Mouse (Mus musculus): Measurements from ENCODE around the gene Baiap2l1.

Gene Baiap2l1

GRCm38 (mm10) chr5:144283551-144284031 is 74.3 kb downstream of the Baiap2l1 start:
- DNase-seq: no peak

- no peak for DNase-seq
Observed at GRCm38 (mm10) chr5:144282470-144283260, 75.2 kb downstream of the Baiap2l1 start.

- DNase-seq: no peak
Observed at GRCm38 (mm10) chr5:144279926-144280325, 78.0 kb downstream of the Baiap2l1 start.

GRCm38 (mm10) chr5:144279081-144279541 is 78.8 kb downstream of the Baiap2l1 start:
- DNase-seq: no peak

GRCm38 (mm10) chr5:144278374-144278960 is 79.4 kb downstream of the Baiap2l1 start:
- no peak for DNase-seq

- DNase-seq: no peak
Observed at GRCm38 (mm10) chr5:144276898-144277630, 80.8 kb downstream of the Baiap2l1 start.

GRCm38 (mm10) chr5:144274904-144275303 is 83.0 kb downstream of the Baiap2l1 start:
- no peak for DNase-seq

GRCm38 (mm10) chr5:144271772-144272171 is 86.1 kb downstream of the Baiap2l1 start:
- DNase-seq: no peak

GRCm38 (mm10) chr5:144271118-144271517 is 86.8 kb downstream of the Baiap2l1 start:
- no peak for DNase-seq

GRCm38 (mm10) chr5:144270420-144270819 is 87.5 kb downstream of the Baiap2l1 start:
- DNase-seq: no peak

- DNase-seq: no peak
Observed at GRCm38 (mm10) chr5:144269926-144270325, 88.0 kb downstream of the Baiap2l1 start.

GRCm38 (mm10) chr5:144267535-144268241 is 90.2 kb downstream of the Baiap2l1 start:
- peak; percentile 67 for DNase-seq

- DNase-seq: no peak
Observed at GRCm38 (mm10) chr5:144263496-144263895, 94.4 kb downstream of the Baiap2l1 start.

DNA sequence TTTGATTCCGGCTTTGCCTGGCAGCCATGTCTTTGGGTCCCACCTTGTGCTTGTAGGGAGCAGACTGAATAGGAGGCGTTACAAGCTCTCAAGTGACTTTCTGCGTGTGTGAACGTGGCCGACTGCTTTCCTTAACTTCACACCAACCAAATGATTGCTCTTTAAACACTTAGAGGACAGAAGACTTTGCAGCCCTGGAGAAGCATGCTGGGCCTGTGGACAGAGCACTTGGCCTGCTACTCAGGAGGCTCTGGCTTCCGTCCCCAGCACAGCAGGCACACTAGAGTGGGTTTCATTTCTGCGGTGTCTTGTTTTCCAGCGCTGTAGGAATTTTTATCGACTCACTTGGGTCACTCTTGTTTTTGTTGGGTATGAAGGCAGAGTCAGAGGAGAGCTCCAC is 94.8 kb downstream of the Baiap2l1 start:
- no peak for DNase-seq

- DNase-seq: no peak
Observed at GRCm38 (mm10) chr5:144261829-144262228, 96.1 kb downstream of the Baiap2l1 start.

GRCm38 (mm10) chr5:144261309-144261708 is 96.6 kb downstream of the Baiap2l1 start:
- DNase-seq: peak; percentile 52

DNA sequence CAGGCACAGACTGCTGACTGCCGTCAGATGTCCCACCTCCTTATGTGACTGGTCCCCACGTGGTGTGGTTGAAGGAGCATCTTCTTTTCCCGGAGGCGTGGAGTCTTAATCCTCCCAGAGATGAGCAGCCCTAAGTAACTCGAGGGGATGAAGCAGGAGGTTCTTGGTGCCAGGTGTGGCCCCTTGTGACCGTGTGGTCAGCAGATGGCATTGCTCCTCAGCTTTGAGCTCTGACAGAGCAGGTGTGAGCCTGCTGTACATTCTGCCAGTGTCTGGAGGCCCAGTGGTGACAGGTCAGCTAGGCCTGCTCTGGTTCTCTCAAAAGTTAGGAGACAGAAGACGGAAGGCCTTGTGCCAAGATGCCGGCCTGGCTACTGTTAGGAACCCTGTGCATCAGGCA is 97.4 kb downstream of the Baiap2l1 start:
- no peak for DNase-seq

DNA sequence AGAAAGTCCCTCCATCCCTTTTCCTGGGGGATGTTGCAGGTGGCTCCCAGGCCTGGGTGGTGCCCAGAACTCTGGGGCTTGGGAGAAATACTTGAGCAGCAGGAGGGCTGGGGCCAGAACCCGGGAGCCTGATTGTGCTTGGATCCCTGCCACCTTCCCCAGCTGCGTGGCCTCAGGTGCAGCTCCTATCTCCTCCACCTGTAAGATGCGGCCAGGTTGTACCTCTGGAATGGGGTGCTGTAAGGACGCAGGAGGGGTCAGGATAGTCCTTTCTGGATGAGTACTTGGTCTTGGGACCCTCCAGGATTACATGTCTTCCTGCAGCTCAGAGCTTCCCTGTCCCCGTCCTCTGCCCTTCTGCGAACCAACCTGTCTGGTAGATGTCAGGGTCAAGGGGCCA is 98.7 kb downstream of the Baiap2l1 start:
- DNase-seq: peak; percentile 40

- DNase-seq: peak; percentile 69
Observed at GRCm38 (mm10) chr5:144258687-144259086, 99.2 kb downstream of the Baiap2l1 start.

DNA sequence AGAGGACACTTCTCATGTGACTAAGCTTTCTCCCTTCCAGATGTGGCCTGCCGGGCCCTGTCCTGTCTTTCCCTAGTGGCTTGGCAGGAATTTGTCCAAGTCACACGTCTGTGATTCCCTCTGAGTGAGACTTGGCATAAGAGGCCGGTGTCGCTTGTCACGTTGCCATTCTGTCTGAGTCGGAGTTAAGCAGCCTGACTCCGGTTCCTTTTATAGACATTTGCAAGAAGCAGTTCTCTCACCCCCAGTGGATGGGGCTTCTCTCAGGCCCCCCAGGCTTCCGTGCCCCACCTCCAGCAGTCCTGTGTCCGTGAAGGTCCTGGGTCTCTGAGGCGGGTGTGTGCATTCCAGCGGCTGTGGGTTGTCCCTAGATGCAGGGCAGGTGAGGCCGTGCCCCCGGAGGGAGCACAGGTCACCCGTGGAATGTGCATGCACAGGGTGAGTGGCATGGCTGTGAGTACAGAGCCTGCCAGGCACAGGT is 99.7 kb downstream of the Baiap2l1 start:
- DNase-seq: peak; percentile 94

GRCm38 (mm10) chr5:144257451-144258110 is 100.3 kb downstream of the Baiap2l1 start:
- no peak for DNase-seq

GRCm38 (mm10) chr5:144256888-144257287 is 101.0 kb downstream of the Baiap2l1 start:
- no peak for DNase-seq
